Mouse (Mus musculus) limb, embryonic 14.5 days (tissue): Measurements from ENCODE around the gene Sergef. TPM values are rescaled to one million over a fixed set of nuclear protein-coding genes. Genes with fewer than 3 reads are reported as not detected.

Source experiments
- ATAC-seq: fragments of 200-750 bp; cut with Nextera tagmentation; 2 replicates; pipeline ENCODE4 v1.8.0; 2017; ENCODE audit warnings: low read depth, moderate number of reproducible peaks, moderate TSS enrichment; ENCODE audit not compliant: low FRiP score
- DNase-seq: peaks from one replicate; pipeline ENCODE4 v3.0.0-alpha.2; 2015; ENCODE audit warnings: low spot score
- H3K27ac ChIP-seq: fragments of 300-500 bp; sonication (generic); replicated peaks from 2 replicates; pipeline ENCODE4 v1.5.1; 2014; ENCODE audit warnings: low read depth, mild to moderate bottlenecking, low read length, moderate library complexity, mixed read lengths
- H3K27me3 ChIP-seq: fragments of 300-500 bp; sonication (generic); 2 replicates; pipeline ENCODE4 v1.6.1; 2014; ENCODE audit warnings: low read length, mixed read lengths; ENCODE audit not compliant: control insufficient read depth, insufficient read depth
- H3K36me3 ChIP-seq: fragments of 300-500 bp; sonication (generic); 2 replicates; pipeline ENCODE4 v1.6.1; 2014; ENCODE audit warnings: mild to moderate bottlenecking, low read length, moderate library complexity, mixed read lengths; ENCODE audit not compliant: control insufficient read depth, insufficient read depth
- H3K4me1 ChIP-seq: fragments of 300-500 bp; sonication (generic); 2 replicates; pipeline ENCODE4 v1.6.1; 2014; ENCODE audit warnings: antibody characterized with exemption, low read length, mixed read lengths; ENCODE audit not compliant: control insufficient read depth, insufficient read depth
- H3K4me2 ChIP-seq: fragments of 300-500 bp; sonication (generic); replicated peaks from 2 replicates; pipeline ENCODE4 v1.6.1; 2014; ENCODE audit warnings: low read depth, mild to moderate bottlenecking, low read length, moderate library complexity; ENCODE audit not compliant: severe bottlenecking
- H3K4me3 ChIP-seq: fragments of 300-500 bp; sonication (generic); replicated peaks from 2 replicates; pipeline ENCODE4 v1.5.1; 2014; ENCODE audit warnings: low read length
- H3K9ac ChIP-seq: fragments of 300-500 bp; sonication (generic); 2 replicates; pipeline ENCODE4 v1.6.1; 2014; ENCODE audit warnings: mild to moderate bottlenecking, low read depth, low read length, moderate library complexity; ENCODE audit not compliant: severe bottlenecking
- H3K9me3 ChIP-seq: fragments of 300-500 bp; sonication (generic); 2 replicates; pipeline ENCODE4 v1.6.1; 2016; ENCODE audit warnings: low read length; ENCODE audit not compliant: control insufficient read depth
- POLR2A ChIP-seq: fragments of 200-500 bp; IDR thresholded peaks from 2 replicates; pipeline ENCODE4 v1.8.0; 2012; ENCODE audit warnings: inconsistent platforms, mild to moderate bottlenecking, moderate library complexity, borderline replicate concordance; ENCODE audit not compliant: insufficient read depth, insufficient read length; ENCODE audit errors: extremely low read depth
- WGBS: fragments of 180-500 bp; shearing (Covaris S2); extraction: QIAGEN DNeasy Blood & Tissue Kit; methylation state at CpG from one replicate; pipeline ENCODE4 v1.1.7; 2014; 5-methylcytosine and 5-hydroxymethylcytosine counted together
- polyA plus RNA-seq, 2 experiments: library from polyadenylated mRNA; depleted of rRNA in 1 of 2; stranded (reverse) in 1 of 2; unstranded in 1 of 2; fragments of >200 nt; fragmentation: Nextera tagmentation in 1 of 2; extraction: Ambion mirVana in 1 of 2; gene quantifications; 2 replicates each; pipeline versions ENCODE4 v1.2.1 to v1.2.3; 2012 to 2014

Gene Sergef
- polyA plus RNA-seq, 2 experiments, result 12.2 to 12.8 TPM

- no peak for TF ChIP-seq POLR2A
- Histone ChIP-seq H3K36me3 (no peaks in the 10 kb centered on the region), H3K9me3 (no peaks in the 10 kb centered on the region), H3K4me1 (no peaks in the 10 kb centered on the region), H3K4me2 (no peak overlapping the region), H3K27me3 (no peaks in the 10 kb centered on the region), H3K27ac (no peak overlapping the region), H3K9ac (no peak overlapping the region), H3K4me3 (no peak overlapping the region)
- DNase-seq (no peak), ATAC-seq (no peak)
- 66% methylated on average over 7 of the region's 7 CpGs for WGBS
These were observed 51.6 kb downstream of the Sergef start for GRCm38 (mm10) chr7:46588005-46588404.

DNA sequence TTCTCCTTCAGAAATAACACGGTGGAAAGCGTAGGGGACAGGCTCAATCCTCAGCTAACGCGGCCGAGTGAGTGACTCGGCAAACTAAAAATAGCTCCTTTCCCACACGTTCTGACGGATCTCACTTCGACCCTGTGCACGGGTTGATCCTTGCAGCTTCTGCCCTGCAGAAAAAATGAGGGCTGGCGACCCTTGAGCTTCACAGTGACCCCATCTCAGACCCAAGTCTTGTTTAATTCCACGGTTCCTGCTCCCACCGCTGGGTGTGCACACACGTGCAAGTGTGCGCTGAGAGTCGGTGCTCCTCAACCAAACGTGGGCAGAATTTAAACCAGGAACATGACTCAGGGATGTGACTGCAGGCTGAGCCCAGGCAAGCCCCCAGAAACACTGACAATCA lies 52.1 kb downstream of the Sergef start:
- TF ChIP-seq POLR2A, result no peak
- 61% methylated on average over 17 of the region's 17 CpGs for WGBS
- no peak overlapping the region for H3K9ac ChIP-seq

GRCm38 (mm10) chr7:46586621-46587216 lies 52.9 kb downstream of the Sergef start:
- Histone ChIP-seq H3K27ac (no peak overlapping the region), H3K4me2 (no peak overlapping the region), H3K27me3 (no peaks in the 10 kb centered on the region), H3K9ac (no peak overlapping the region), H3K4me1 (no peaks in the 10 kb centered on the region), H3K36me3 (no peaks in the 10 kb centered on the region), H3K9me3 (no peaks in the 10 kb centered on the region), H3K4me3 (no peak overlapping the region)
- TF ChIP-seq POLR2A, result no peak
- no peak for ATAC-seq
- no peak for DNase-seq
- WGBS, result 91% methylated on average over 10 of the region's 10 CpGs

More for the DNA sequence above, 52.1 kb downstream of the Sergef start:
- H3K4me2 ChIP-seq, result no peak overlapping the region
- H3K4me1 ChIP-seq, result no peaks in the 10 kb centered on the region
- no peak for ATAC-seq
- no peaks in the 10 kb centered on the region for H3K36me3 ChIP-seq
- no peak for DNase-seq
- H3K27ac ChIP-seq, result no peak overlapping the region
- H3K27me3 ChIP-seq, result no peaks in the 10 kb centered on the region
- no peak overlapping the region for H3K4me3 ChIP-seq
- H3K9me3 ChIP-seq, result no peaks in the 10 kb centered on the region

- H3K4me3 ChIP-seq, result no peak overlapping the region
- no peak overlapping the region for H3K4me2 ChIP-seq
- no peak for DNase-seq
- no peak for TF ChIP-seq POLR2A
- WGBS, result 96% methylated on average over 6 of the region's 6 CpGs
- no peak overlapping the region for H3K27ac ChIP-seq
- no peaks in the 10 kb centered on the region for H3K9me3 ChIP-seq
- no peaks in the 10 kb centered on the region for H3K4me1 ChIP-seq
- H3K27me3 ChIP-seq, result no peaks in the 10 kb centered on the region
- no peak for ATAC-seq
- no peaks in the 10 kb centered on the region for H3K36me3 ChIP-seq
- H3K9ac ChIP-seq, result no peak overlapping the region
These were observed 56.9 kb downstream of the Sergef start for GRCm38 (mm10) chr7:46582750-46583149.

GRCm38 (mm10) chr7:46581358-46581930 lies 58.2 kb downstream of the Sergef start:
- no peak overlapping the region for H3K4me3 ChIP-seq
- no peak overlapping the region for H3K27ac ChIP-seq
- 62% methylated on average over 8 of the region's 8 CpGs for whole genome bisulfite sequencing
- no peak overlapping the region for H3K4me2 ChIP-seq
- DNase-seq (no peak), ATAC-seq (no peak)
- H3K4me1 ChIP-seq, result no peaks in the 10 kb centered on the region
- TF ChIP-seq POLR2A, result no peak
- no peaks in the 10 kb centered on the region for H3K27me3 ChIP-seq
- H3K9me3 ChIP-seq, result no peaks in the 10 kb centered on the region
- no peak overlapping the region for H3K9ac ChIP-seq
- H3K36me3 ChIP-seq, result no peaks in the 10 kb centered on the region
